Mouse (Mus musculus) ES-E14 (cell line): ENCODE measurements around the gene Dicer1. TPM values are rescaled to one million over a fixed set of nuclear protein-coding genes. Genes with fewer than 3 reads are reported as not detected.

ENCODE experiments used
- DNase-seq: peaks from one replicate; pipeline ENCODE4 v3.0.0-alpha.2; 2013; ENCODE audit warnings: low read depth, low spot score
- H3K27ac ChIP-seq: 2 replicates; pipeline ENCODE4 v1.5.1; 2012; ENCODE audit warnings: low read depth, mild to moderate bottlenecking, low read length, moderate library complexity, mixed read lengths; ENCODE audit not compliant: poor library complexity, insufficient read depth, severe bottlenecking
- H3K36me3 ChIP-seq: 2 replicates; pipeline ENCODE4 v1.6.1; 2012; ENCODE audit warnings: mild to moderate bottlenecking, low read length, moderate library complexity, mixed read lengths; ENCODE audit not compliant: control insufficient read depth, poor library complexity, insufficient read depth, severe bottlenecking
- H3K4me1 ChIP-seq, 2 experiments: fragments of 150-350 bp in 1 of 2; sonication (generic) in 1 of 2; 2 replicates each; pipeline ENCODE4 v1.6.1; 2012; ENCODE audit warnings: low read length in 2 of 2, mild to moderate bottlenecking in 1 of 2, mixed read lengths in 1 of 2; ENCODE audit not compliant: control insufficient read depth in 2 of 2, insufficient read depth in 2 of 2, poor library complexity in 1 of 2
- H3K4me3 ChIP-seq, 2 experiments: fragments of 150-350 bp in 1 of 2; sonication (generic) in 1 of 2; 2 replicates each; pipeline ENCODE4 v1.5.1; 2012; ENCODE audit warnings: low read length in 2 of 2, low read depth in 1 of 2, mild to moderate bottlenecking in 1 of 2, mixed read lengths in 1 of 2; ENCODE audit not compliant: insufficient read depth in 1 of 2, poor library complexity in 1 of 2, severe bottlenecking in 1 of 2
- H3K9ac ChIP-seq: 2 replicates; pipeline ENCODE4 v1.6.1; 2012; ENCODE audit warnings: low read depth, mild to moderate bottlenecking, low read length, mixed read lengths; ENCODE audit not compliant: poor library complexity, insufficient read depth, severe bottlenecking
- H3K9me3 ChIP-seq: fragments of 150-350 bp; sonication (generic); 2 replicates; pipeline ENCODE4 v1.6.1; 2012; ENCODE audit warnings: low read depth, mild to moderate bottlenecking, low read length; ENCODE audit not compliant: control insufficient read depth, insufficient read depth
- CHD2 ChIP-seq: IDR thresholded peaks from 2 replicates; pipeline ENCODE4 v1.6.1; 2014; ENCODE audit warnings: mild to moderate bottlenecking, low read depth, low read length, inconsistent platforms
- HCFC1 ChIP-seq: IDR thresholded peaks from 2 replicates; pipeline ENCODE4 v1.6.1; 2012; ENCODE audit warnings: low read length, inconsistent platforms, borderline replicate concordance; ENCODE audit not compliant: insufficient read depth
- MAFK ChIP-seq: IDR thresholded peaks from 2 replicates; pipeline ENCODE4 v1.6.1; 2014; ENCODE audit warnings: mild to moderate bottlenecking, low read depth, low read length, inconsistent platforms; ENCODE audit not compliant: insufficient read depth
- ZC3H11A ChIP-seq: IDR thresholded peaks from 2 replicates; pipeline ENCODE4 v1.6.1; 2012; ENCODE audit warnings: low read depth, mild to moderate bottlenecking, inconsistent platforms, low read length, borderline replicate concordance
- ZNF384 ChIP-seq: IDR thresholded peaks from 2 replicates; pipeline ENCODE4 v1.6.1; 2012; ENCODE audit warnings: low read depth, low read length, inconsistent platforms
- in situ Hi-C, 2 experiments: fragments of 600-800 bp; cut with MboI; formaldehyde crosslinking; loops; one replicate each; pipeline ENCODE4 v1.15.1; 2025; ENCODE audit warnings: low sequenced_read_pairs in 2 of 2, inconsistent platforms in 1 of 2; ENCODE audit not compliant: unreplicated experiment in 2 of 2
- total RNA-seq: library from RNA; depleted of rRNA; stranded (reverse); fragments of 300-350 nt; gene quantifications from 2 replicates; pipeline ENCODE4 v1.2.3, GENCODE M21; 2012

Gene Dicer1
- total RNA-seq, 1 experiment, result 51.9 TPM

GRCm38 (mm10) chr12:104665521-104665920 is 86.2 kb downstream of the Dicer1 start:
- DNase-seq, result no peak
- Histone ChIP-seq H3K27ac (no peak overlapping the region), H3K4me3 (no peak overlapping the region), H3K36me3 (no peaks in the 10 kb centered on the region), H3K9ac (no peak overlapping the region), H3K4me1 (peaks cover 2 to 3% of the 10 kb centered on the region in 2 experiments; a peak in 1 of 4 replicates), H3K9me3 (no peaks in the 10 kb centered on the region)
- in situ Hi-C loops, result no loop called here
- TF ChIP-seq CHD2 (no peak), ZC3H11A (no peak), MAFK (no peak), HCFC1 (no peak), ZNF384 (no peak)

DNA sequence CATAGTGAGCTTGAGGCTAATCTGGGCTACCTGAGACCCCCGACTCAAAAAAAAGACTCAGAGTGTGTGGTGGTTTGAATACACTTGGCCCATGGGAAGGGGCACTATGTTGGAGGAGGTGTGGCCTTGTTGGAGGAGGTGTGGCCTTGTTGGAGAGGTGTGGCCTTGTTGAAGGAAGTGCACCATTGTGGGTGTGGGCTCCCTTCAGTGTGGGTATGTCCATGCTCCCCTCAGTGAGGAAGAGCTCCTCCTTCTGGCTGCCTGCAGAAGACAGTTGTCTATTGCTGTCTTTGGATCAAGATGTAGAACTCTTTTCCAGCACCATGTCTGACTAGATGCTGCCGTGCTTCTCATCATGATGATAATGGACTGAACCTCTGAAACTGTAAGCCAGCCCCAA is 95.6 kb downstream of the Dicer1 start:
- H3K27ac ChIP-seq, result no peak overlapping the region
- H3K9me3 ChIP-seq, result no peaks in the 10 kb centered on the region
- DNase-seq, result no peak
- H3K4me1 ChIP-seq, result no peaks in the 10 kb centered on the region; a peak in 1 of 4 replicates
- no peaks in the 10 kb centered on the region for H3K36me3 ChIP-seq
- H3K4me3 ChIP-seq, result no peak overlapping the region
- in situ Hi-C loops, result no loop called here
- no peak overlapping the region for H3K9ac ChIP-seq
- TF ChIP-seq ZNF384 (no peak), HCFC1 (no peak), CHD2 (no peak), ZC3H11A (no peak), MAFK (no peak)

DNA sequence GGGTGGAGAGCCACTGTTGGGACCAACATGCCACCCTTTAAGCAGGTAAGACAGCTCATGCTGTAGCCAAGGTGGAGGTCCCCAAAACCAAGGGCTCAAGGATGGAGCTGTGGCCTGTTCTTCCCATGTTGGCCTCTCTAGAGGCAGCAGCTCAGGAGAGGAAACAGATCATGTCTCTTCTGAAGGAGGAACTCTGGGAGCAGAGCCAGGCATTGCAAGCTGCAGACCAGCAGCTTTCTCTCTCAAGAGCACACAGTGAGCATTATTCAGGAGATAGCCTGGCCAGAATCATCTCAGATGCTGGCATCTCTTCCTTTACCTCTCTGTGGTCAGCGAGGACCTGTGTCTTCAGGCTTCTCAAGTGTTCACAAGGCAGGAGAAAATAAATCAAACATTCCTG is 96.7 kb downstream of the Dicer1 start:
- Histone ChIP-seq H3K9me3 (no peaks in the 10 kb centered on the region), H3K36me3 (no peaks in the 10 kb centered on the region), H3K27ac (no peak overlapping the region), H3K9ac (no peak overlapping the region), H3K4me1 (no peaks in the 10 kb centered on the region), H3K4me3 (no peak overlapping the region)
- in situ Hi-C loops, result no loop called here
- DNase-seq, result no peak
- TF ChIP-seq HCFC1 (no peak), CHD2 (no peak), MAFK (no peak), ZNF384 (no peak), ZC3H11A (no peak)

DNA sequence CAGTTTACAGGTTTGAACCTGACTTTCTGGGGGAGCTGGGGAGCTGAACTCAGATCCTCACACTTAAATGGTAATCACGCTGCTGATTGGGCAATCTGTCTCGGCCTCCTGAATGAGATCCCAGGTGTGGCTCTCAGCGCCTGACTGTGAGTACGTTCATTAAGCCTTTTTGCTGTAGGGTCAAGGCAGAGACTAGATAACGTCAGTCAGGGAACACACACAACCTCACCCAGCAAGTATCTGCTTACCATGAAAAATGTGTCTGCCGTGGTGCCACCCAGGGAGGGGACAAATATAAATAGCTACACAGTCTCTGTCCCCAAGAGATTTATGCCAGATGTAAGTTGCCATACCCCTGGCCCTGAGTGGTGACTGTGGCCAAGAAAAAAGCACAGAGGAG is 99.7 kb downstream of the Dicer1 start:
- TF ChIP-seq HCFC1 (no peak), CHD2 (no peak), MAFK (no peak)
- no peak for DNase-seq
- in situ Hi-C loops, result no loop called here
- peaks cover 0 to 6% of the 10 kb centered on the region in 2 experiments; a peak in 2 of 4 replicates for H3K4me1 ChIP-seq
- H3K4me3 ChIP-seq, result no peak overlapping the region
- no peaks in the 10 kb centered on the region for H3K9me3 ChIP-seq
- H3K9ac ChIP-seq, result no peak overlapping the region
- H3K27ac ChIP-seq, result no peak overlapping the region
- no peaks in the 10 kb centered on the region for H3K36me3 ChIP-seq

GRCm38 (mm10) chr12:104651269-104651668 is 100.5 kb downstream of the Dicer1 start:
- Histone ChIP-seq H3K36me3 (no peaks in the 10 kb centered on the region), H3K4me1 (peaks cover 0 to 6% of the 10 kb centered on the region in 2 experiments; a peak in 2 of 4 replicates), H3K9ac (no peak overlapping the region), H3K4me3 (no peak overlapping the region), H3K9me3 (no peaks in the 10 kb centered on the region), H3K27ac (no peak overlapping the region)
- no peak for DNase-seq
- in situ Hi-C loops, result no loop called here
- no peak for TF ChIP-seq MAFK
- TF ChIP-seq ZNF384, result no peak
- no peak for TF ChIP-seq HCFC1
- TF ChIP-seq ZC3H11A, result no peak
- no peak for TF ChIP-seq CHD2
